Mouse (Mus musculus) adrenal gland, adult 8-10 months (tissue): ENCODE results near the gene Ccdc18. TPM values are rescaled to one million over a fixed set of nuclear protein-coding genes. Genes with fewer than 3 reads are reported as not detected.
"Not testable (repeated sequence)": the region's sequence is repeated elsewhere in the genome, so short reads cannot be mapped to it uniquely, and the experiment has no call there.

Experiments
- DNase-seq: peaks from one replicate; pipeline ENCODE4 v3.0.0; 2022
- total RNA-seq, 4 experiments: library from RNA; stranded (reverse); gene quantifications; 2 replicates each; pipeline ENCODE4 v1.2.4; 2022

Gene Ccdc18
- total RNA-seq, 4 experiments from 2014 or later: 0.15 to 0.66 (median 0.45) TPM

DNA sequence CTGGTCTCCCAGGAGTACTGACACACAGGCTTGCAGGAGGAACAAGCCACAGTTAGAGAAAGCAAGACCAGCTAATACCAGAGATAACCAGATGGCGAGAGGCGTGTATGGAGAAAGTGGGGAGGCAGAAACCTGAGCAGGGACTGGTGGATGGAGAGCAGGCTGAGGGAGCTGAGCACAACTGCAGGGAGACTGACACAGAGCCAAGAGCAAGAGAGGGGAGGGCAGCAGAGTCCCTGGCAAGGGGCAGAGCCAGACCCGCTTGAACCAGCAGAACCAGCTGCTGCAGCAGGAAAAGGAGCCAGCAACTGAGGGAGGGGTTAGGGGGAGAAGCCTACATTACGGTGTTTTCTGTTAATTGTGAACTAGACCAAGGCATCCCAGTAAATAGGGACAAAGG, 130.0 kb downstream of the Ccdc18 start:
- DNase-seq: no peak

DNA sequence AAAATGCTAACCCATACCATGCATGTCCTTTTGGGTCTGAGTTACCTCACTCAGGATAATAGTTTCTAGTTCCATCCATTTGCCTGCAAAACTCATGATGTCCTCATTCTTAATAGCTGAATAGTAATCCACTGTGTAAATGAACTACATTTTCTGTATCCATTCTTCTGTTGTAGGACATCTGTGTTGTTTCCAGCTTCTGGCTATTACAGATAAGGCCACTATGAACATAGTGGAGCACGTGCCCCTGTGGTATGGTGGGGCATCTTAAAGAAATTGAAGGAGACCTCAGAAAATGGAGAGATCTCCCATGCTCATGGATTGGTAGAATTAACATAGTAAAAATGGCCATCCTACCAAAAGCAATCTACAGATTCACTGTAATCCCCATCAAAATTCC, 131.1 kb downstream of the Ccdc18 start:
- not testable (repeated sequence) for DNase-seq

DNA sequence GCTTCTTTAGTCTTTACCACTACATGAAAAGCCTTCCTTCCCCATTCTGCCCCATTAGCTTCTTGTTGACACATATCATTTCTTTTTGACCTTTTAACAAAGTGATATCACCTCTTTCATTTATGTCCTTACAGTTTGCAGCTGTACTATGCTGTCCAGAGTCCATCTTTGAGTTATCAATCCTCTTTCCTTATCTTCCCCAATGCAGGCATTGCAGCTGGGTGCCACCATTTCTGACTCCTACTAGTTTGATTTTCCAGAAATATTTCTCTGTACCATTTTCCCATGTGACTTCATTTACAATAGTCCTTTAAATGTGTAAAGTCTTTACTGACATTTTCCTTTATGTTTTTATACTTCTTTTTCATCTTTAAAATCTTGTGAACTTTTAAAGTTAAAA, 134.3 kb downstream of the Ccdc18 start:
- no peak for DNase-seq

DNA sequence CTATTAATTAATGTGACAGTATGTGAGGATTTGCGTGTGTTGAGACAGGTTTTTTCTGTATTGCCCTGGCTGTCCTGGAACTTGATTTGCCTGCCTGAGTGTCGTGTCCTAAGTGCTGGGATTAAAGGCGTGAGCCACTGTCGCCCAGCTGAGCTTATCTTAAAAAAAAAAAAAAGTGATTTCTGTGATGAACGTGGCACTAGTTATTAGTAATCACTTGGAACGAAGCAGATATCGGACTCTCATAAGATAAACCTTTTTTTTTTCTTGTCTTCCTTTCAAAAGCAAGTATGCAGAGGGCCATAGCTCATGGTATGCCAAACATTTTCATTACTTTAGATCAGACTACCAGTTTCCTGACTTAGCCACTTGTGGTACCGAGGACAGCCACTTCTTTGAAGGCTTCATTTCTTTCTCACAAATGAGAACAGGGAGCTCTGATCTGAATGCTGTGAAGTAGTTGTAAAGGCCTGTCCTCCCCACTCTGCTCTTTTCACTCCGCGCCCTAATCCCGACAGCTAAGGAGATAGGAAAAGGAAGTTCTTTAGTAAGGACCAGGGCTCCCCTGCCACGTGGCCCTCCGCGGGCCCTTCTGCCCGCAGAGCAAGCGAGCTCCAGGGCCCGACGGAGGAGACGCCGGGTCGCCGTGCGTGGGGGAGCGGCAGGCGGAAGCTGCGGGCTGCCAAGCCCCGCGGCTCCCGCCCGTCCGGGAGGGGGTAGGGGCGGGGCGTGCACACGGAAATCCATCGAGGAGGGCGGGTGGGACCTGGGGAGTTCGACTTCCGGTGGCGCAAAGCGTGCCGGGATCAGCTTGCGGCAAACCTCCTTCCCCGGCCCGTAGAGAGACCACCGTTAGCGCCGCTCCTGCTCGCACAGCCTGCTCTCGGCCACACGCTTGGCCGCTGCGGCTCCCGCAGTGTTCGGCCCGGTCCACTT, 135.7 kb downstream of the Ccdc18 start, which contains the start of gene Dr1:
Gene Dr1 (plus strand): TSS at position 771 of the 936 bp plus-strand sequence.
- DNase-seq: peak; percentile 81

DNA sequence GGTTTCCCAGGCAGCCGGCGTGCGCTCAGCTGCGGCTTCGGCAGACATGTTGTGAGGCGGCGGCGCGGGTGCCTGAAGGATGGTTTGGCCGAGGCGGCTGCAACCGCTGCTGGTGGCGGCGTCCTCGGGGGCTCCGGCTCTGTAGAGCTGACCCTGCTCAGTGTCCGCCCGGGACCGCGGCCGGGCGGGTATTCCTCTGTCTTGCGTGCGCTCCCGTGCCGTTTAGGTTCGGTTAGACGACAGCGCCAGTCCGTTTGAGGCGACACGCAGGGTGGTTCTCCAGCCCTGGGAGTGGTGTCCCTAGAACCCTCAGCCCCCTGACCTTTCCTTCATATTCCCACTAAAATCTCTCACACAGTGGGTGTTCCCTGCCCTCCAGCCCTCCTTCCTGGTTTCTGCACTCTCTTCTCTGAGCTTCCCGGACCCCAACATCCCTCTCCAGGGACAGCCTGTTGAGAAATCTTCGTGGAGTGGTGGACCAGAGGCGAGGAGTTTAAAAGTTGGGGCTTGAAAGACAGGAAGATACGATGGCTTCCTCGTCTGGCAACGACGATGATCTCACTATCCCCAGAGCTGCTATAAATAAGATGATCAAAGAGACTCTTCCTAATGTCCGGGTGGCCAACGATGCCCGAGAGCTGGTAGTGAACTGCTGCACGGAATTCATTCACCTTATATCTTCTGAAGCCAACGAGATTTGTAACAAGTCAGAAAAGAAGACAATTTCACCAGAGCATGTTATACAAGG, 136.6 kb downstream of the Ccdc18 start:
- DNase-seq: peak; percentile 9

DNA sequence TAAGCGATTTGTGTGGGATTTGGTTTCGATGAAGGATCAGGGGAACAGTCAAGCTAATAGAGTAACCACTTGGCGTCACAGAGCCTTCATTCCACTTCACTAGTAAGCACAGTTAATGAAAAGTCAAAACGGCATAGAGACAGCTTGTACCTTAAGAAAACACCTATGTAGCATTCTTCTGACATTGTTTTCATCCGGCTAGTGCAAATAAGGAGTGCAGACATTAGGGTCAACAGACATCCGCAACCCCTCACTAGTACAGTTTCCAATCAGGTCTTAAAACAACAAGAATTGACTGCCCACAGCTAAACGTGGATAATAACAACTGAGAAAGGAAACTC, 137.1 kb downstream of the Ccdc18 start:
- DNase-seq: no peak

DNA sequence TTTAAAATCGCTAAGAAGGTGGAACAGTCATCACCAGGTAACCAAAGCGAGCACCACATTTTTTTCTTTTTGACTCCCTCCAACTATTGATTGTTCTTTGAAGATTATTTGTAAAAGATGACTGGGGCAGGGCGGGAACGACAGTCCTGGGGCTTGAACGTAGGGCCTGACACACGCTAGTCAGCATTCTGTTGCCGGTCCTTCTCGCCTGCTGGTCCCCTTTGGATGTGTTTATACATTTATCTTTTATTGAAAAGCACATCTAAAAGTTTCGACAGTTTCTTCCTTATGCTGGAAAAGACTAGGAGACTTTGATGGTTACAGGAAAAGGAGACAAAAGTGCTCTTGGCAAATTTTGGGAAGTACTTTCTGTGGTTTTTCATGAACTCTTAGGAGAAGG, 137.7 kb downstream of the Ccdc18 start:
- no peak for DNase-seq

DNA sequence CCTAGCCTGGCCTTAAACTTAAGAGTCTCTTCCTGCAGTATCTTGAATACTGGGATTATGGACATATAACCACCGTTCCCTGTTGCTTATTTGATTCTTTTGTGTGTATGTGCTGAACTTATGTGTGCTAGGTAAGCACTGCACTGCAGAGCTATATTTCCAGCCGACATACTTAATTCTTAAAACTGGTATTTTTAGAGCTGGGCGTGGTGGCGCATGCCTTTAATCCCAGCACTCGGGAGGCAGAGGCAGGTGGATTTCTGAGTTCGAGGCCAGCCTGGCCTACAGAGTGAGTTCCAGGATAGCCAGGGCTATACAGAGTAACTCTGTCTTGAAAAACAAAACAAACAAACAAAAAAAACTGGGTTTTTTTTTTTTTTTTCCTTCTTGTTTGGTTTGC, 138.7 kb downstream of the Ccdc18 start:
- not testable (repeated sequence) for DNase-seq

Other genes with a start within 250 kb of the Ccdc18 start
- 10 to 100 TPM; 50.4 to 91.3 (median 70.7) TPM for gene Rpl5, start 232.4 kb upstream of the Ccdc18 start, total RNA-seq
- 1 to 10 TPM; 4.2 to 6.4 (median 5.3) TPM for gene Fam69a, start 145.8 kb upstream of the Ccdc18 start, total RNA-seq
- 10 to 100 TPM; 23.7 to 40.4 (median 27.0) TPM for gene Mtf2, start 67.2 kb upstream of the Ccdc18 start, total RNA-seq
- 10 to 100 TPM; 26.8 to 62.4 (median 44.9) TPM for gene Tmed5, start 255 bp upstream of the Ccdc18 start, total RNA-seq
- gene Dr1, start 136.0 kb downstream of the Ccdc18 start, total RNA-seq: 10 to 100 TPM; 30.6 to 33.8 (median 32.7) TPM
- 10 to 100 TPM; 13.5 to 18.2 (median 15.5) TPM for gene Pigg, start 179.7 kb downstream of the Ccdc18 start, total RNA-seq
- 1 to 10 TPM; 2.5 to 4.6 (median 3.9) TPM for gene Gm42517, start 235.0 kb downstream of the Ccdc18 start, total RNA-seq